Mouse (Mus musculus): ENCODE data around the gene Pkp1. TPM values are rescaled to one million over a fixed set of nuclear protein-coding genes. Genes with fewer than 3 reads are reported as not detected.

Pkp1 gene
- polyA plus RNA-seq, 1 experiment from 2014 or later: 0.11 TPM

- Histone ChIP-seq H3K36me3 (ENCODE audit: control insufficient read depth, insufficient read depth, low read length) (no peaks in the 10 kb centered on the region), H3K9me3 (ENCODE audit: control insufficient read depth, low read length) (no peaks in the 10 kb centered on the region), H3K4me2 (ENCODE audit: low read depth, low read length, severe bottlenecking) (no peak overlapping the region), H3K27ac (ENCODE audit: low read depth, low read length) (no peak overlapping the region), H3K9ac (ENCODE audit: low read length) (no peak overlapping the region), H3K4me3 (ENCODE audit: low read depth, low read length) (no peak overlapping the region), H3K27me3 (ENCODE audit: control insufficient read depth, insufficient read depth, low read length) (no peaks in the 10 kb centered on the region), H3K4me1 (replicated peaks; ENCODE audit: control insufficient read depth, insufficient read depth, low read length) (no peaks in the 10 kb centered on the region)
- WGBS: 87% methylated on average over 4 of the region's 4 CpGs
- no peak for DNase-seq (ENCODE audit: low spot score)
- no peak for ATAC-seq (replicated peaks; ENCODE audit: low FRiP score)
Measured at GRCm38 (mm10) chr1:135872991-135873390, 46.0 kb downstream of the Pkp1 start.

- DNase-seq (ENCODE audit: low spot score): no peak
- no peaks in the 10 kb centered on the region for H3K27me3 ChIP-seq (ENCODE audit: control insufficient read depth, insufficient read depth, low read length)
- no peak for ATAC-seq (replicated peaks; ENCODE audit: low FRiP score)
- no peaks in the 10 kb centered on the region for H3K9me3 ChIP-seq (ENCODE audit: control insufficient read depth, low read length)
- no peak overlapping the region for H3K27ac ChIP-seq (ENCODE audit: low read depth, low read length)
- WGBS: 88% methylated on average over 6 of the region's 6 CpGs
- no peaks in the 10 kb centered on the region for H3K4me1 ChIP-seq (replicated peaks; ENCODE audit: control insufficient read depth, insufficient read depth, low read length)
- no peak overlapping the region for H3K4me3 ChIP-seq (ENCODE audit: low read depth, low read length)
- H3K9ac ChIP-seq (ENCODE audit: low read length): no peak overlapping the region
- H3K36me3 ChIP-seq (ENCODE audit: control insufficient read depth, insufficient read depth, low read length): no peaks in the 10 kb centered on the region
- no peak overlapping the region for H3K4me2 ChIP-seq (ENCODE audit: low read depth, low read length, severe bottlenecking)
Measured at GRCm38 (mm10) chr1:135868570-135868969, 50.4 kb downstream of the Pkp1 start.

GRCm38 (mm10) chr1:135865518-135866194 is 53.4 kb downstream of the Pkp1 start:
- Histone ChIP-seq H3K9ac (ENCODE audit: low read length) (no peak overlapping the region), H3K4me1 (replicated peaks; ENCODE audit: control insufficient read depth, insufficient read depth, low read length) (no peaks in the 10 kb centered on the region), H3K4me2 (ENCODE audit: low read depth, low read length, severe bottlenecking) (no peak overlapping the region), H3K27me3 (ENCODE audit: control insufficient read depth, insufficient read depth, low read length) (no peaks in the 10 kb centered on the region), H3K27ac (ENCODE audit: low read depth, low read length) (no peak overlapping the region), H3K4me3 (ENCODE audit: low read depth, low read length) (no peak overlapping the region), H3K36me3 (ENCODE audit: control insufficient read depth, insufficient read depth, low read length) (no peaks in the 10 kb centered on the region), H3K9me3 (ENCODE audit: control insufficient read depth, low read length) (no peaks in the 10 kb centered on the region)
- DNase-seq (ENCODE audit: low spot score): peak; percentile 90
- ATAC-seq (replicated peaks; ENCODE audit: low FRiP score): peak; percentile 58; the same call in 1 of the 2 replicates
- WGBS: 52% methylated on average over 19 of the region's 19 CpGs

GRCm38 (mm10) chr1:135864830-135865229 is 54.2 kb downstream of the Pkp1 start:
- Histone ChIP-seq H3K4me3 (ENCODE audit: low read depth, low read length) (no peak overlapping the region), H3K27me3 (ENCODE audit: control insufficient read depth, insufficient read depth, low read length) (no peaks in the 10 kb centered on the region), H3K27ac (ENCODE audit: low read depth, low read length) (no peak overlapping the region), H3K9me3 (ENCODE audit: control insufficient read depth, low read length) (no peaks in the 10 kb centered on the region), H3K4me1 (replicated peaks; ENCODE audit: control insufficient read depth, insufficient read depth, low read length) (no peaks in the 10 kb centered on the region), H3K36me3 (ENCODE audit: control insufficient read depth, insufficient read depth, low read length) (no peaks in the 10 kb centered on the region), H3K4me2 (ENCODE audit: low read depth, low read length, severe bottlenecking) (no peak overlapping the region), H3K9ac (ENCODE audit: low read length) (no peak overlapping the region)
- 88% methylated on average over 6 of the region's 6 CpGs for WGBS
- ATAC-seq (replicated peaks; ENCODE audit: low FRiP score): no peak
- DNase-seq (ENCODE audit: low spot score): no peak

GRCm38 (mm10) chr1:135863786-135864335 is 55.1 kb downstream of the Pkp1 start:
- DNase-seq (ENCODE audit: low spot score) (no peak), ATAC-seq (replicated peaks; ENCODE audit: low FRiP score) (no peak)
- H3K9me3 ChIP-seq (ENCODE audit: control insufficient read depth, low read length): no peaks in the 10 kb centered on the region
- H3K27me3 ChIP-seq (ENCODE audit: control insufficient read depth, insufficient read depth, low read length): no peaks in the 10 kb centered on the region
- no peak overlapping the region for H3K4me2 ChIP-seq (ENCODE audit: low read depth, low read length, severe bottlenecking)
- no peaks in the 10 kb centered on the region for H3K4me1 ChIP-seq (replicated peaks; ENCODE audit: control insufficient read depth, insufficient read depth, low read length)
- no peak overlapping the region for H3K4me3 ChIP-seq (ENCODE audit: low read depth, low read length)
- no peaks in the 10 kb centered on the region for H3K36me3 ChIP-seq (ENCODE audit: control insufficient read depth, insufficient read depth, low read length)
- no peak overlapping the region for H3K9ac ChIP-seq (ENCODE audit: low read length)
- H3K27ac ChIP-seq (ENCODE audit: low read depth, low read length): no peak overlapping the region
- 88% methylated on average over 9 of the region's 9 CpGs for WGBS

- H3K4me3 ChIP-seq (ENCODE audit: low read depth, low read length): no peak overlapping the region
- no peak overlapping the region for H3K4me2 ChIP-seq (ENCODE audit: low read depth, low read length, severe bottlenecking)
- H3K4me1 ChIP-seq (replicated peaks; ENCODE audit: control insufficient read depth, insufficient read depth, low read length): no peaks in the 10 kb centered on the region
- H3K27ac ChIP-seq (ENCODE audit: low read depth, low read length): no peak overlapping the region
- no peaks in the 10 kb centered on the region for H3K27me3 ChIP-seq (ENCODE audit: control insufficient read depth, insufficient read depth, low read length)
- ATAC-seq (replicated peaks; ENCODE audit: low FRiP score) (no peak), DNase-seq (ENCODE audit: low spot score) (no peak)
- no peaks in the 10 kb centered on the region for H3K9me3 ChIP-seq (ENCODE audit: control insufficient read depth, low read length)
- H3K9ac ChIP-seq (ENCODE audit: low read length): no peak overlapping the region
- H3K36me3 ChIP-seq (ENCODE audit: control insufficient read depth, insufficient read depth, low read length): no peaks in the 10 kb centered on the region
- WGBS: 84% methylated on average over 5 of the region's 5 CpGs
Measured at GRCm38 (mm10) chr1:135862561-135862960, 56.4 kb downstream of the Pkp1 start.

- H3K9me3 ChIP-seq (ENCODE audit: control insufficient read depth, low read length): no peaks in the 10 kb centered on the region
- H3K36me3 ChIP-seq (ENCODE audit: control insufficient read depth, insufficient read depth, low read length): no peaks in the 10 kb centered on the region
- H3K4me1 ChIP-seq (replicated peaks; ENCODE audit: control insufficient read depth, insufficient read depth, low read length): no peaks in the 10 kb centered on the region
- ATAC-seq (replicated peaks; ENCODE audit: low FRiP score): no peak
- no peak overlapping the region for H3K27ac ChIP-seq (ENCODE audit: low read depth, low read length)
- no peak overlapping the region for H3K9ac ChIP-seq (ENCODE audit: low read length)
- DNase-seq (ENCODE audit: low spot score): no peak
- H3K27me3 ChIP-seq (ENCODE audit: control insufficient read depth, insufficient read depth, low read length): no peaks in the 10 kb centered on the region
- 80% methylated on average over 9 of the region's 9 CpGs for WGBS
- no peak overlapping the region for H3K4me3 ChIP-seq (ENCODE audit: low read depth, low read length)
- no peak overlapping the region for H3K4me2 ChIP-seq (ENCODE audit: low read depth, low read length, severe bottlenecking)
Measured at GRCm38 (mm10) chr1:135861980-135862552, 56.9 kb downstream of the Pkp1 start.

- Histone ChIP-seq H3K9me3 (ENCODE audit: control insufficient read depth, low read length) (no peaks in the 10 kb centered on the region), H3K27ac (ENCODE audit: low read depth, low read length) (no peak overlapping the region), H3K4me2 (ENCODE audit: low read depth, low read length, severe bottlenecking) (no peak overlapping the region), H3K36me3 (ENCODE audit: control insufficient read depth, insufficient read depth, low read length) (no peaks in the 10 kb centered on the region), H3K4me3 (ENCODE audit: low read depth, low read length) (no peak overlapping the region), H3K4me1 (replicated peaks; ENCODE audit: control insufficient read depth, insufficient read depth, low read length) (no peaks in the 10 kb centered on the region), H3K27me3 (ENCODE audit: control insufficient read depth, insufficient read depth, low read length) (no peaks in the 10 kb centered on the region), H3K9ac (ENCODE audit: low read length) (no peak overlapping the region)
- WGBS: 78% methylated on average over 5 of the region's 5 CpGs
- no peak for ATAC-seq (replicated peaks; ENCODE audit: low FRiP score)
- no peak for DNase-seq (ENCODE audit: low spot score)
Measured at GRCm38 (mm10) chr1:135861091-135861490, 57.9 kb downstream of the Pkp1 start.

GRCm38 (mm10) chr1:135858533-135858932 is 60.5 kb downstream of the Pkp1 start:
- Histone ChIP-seq H3K27ac (ENCODE audit: low read depth, low read length) (no peak overlapping the region), H3K9ac (ENCODE audit: low read length) (no peak overlapping the region), H3K4me1 (replicated peaks; ENCODE audit: control insufficient read depth, insufficient read depth, low read length) (no peaks in the 10 kb centered on the region), H3K4me2 (ENCODE audit: low read depth, low read length, severe bottlenecking) (no peak overlapping the region), H3K27me3 (ENCODE audit: control insufficient read depth, insufficient read depth, low read length) (no peaks in the 10 kb centered on the region), H3K9me3 (ENCODE audit: control insufficient read depth, low read length) (no peaks in the 10 kb centered on the region), H3K4me3 (ENCODE audit: low read depth, low read length) (no peak overlapping the region), H3K36me3 (ENCODE audit: control insufficient read depth, insufficient read depth, low read length) (no peaks in the 10 kb centered on the region)
- DNase-seq (ENCODE audit: low spot score): no peak
- 92% methylated on average over 7 of the region's 7 CpGs for WGBS
- no peak for ATAC-seq (replicated peaks; ENCODE audit: low FRiP score)

Measured in forebrain, embryonic 11.5 days (tissue).